Mouse (Mus musculus) hindbrain, postnatal 0 days (tissue): ENCODE measurements around the gene Fbxl14. TPM values are rescaled to one million over a fixed set of nuclear protein-coding genes. Genes with fewer than 3 reads are reported as not detected.

Experiments used
- ATAC-seq: fragments of 200-750 bp; cut with Nextera tagmentation; 2 replicates; pipeline ENCODE4 v1.8.0; 2017; ENCODE audit warnings: mild to moderate bottlenecking, moderate TSS enrichment, moderate library complexity
- DNase-seq: peaks from one replicate; pipeline ENCODE4 v3.0.0-alpha.2; 2015; ENCODE audit warnings: low spot score
- H3K27ac ChIP-seq: fragments of 300-500 bp; sonication (generic); 2 replicates; pipeline ENCODE4 v1.5.1; 2014; ENCODE audit warnings: mild to moderate bottlenecking
- H3K27me3 ChIP-seq: fragments of 300-500 bp; sonication (generic); 2 replicates; pipeline ENCODE4 v1.6.1; 2014; ENCODE audit warnings: low read length, mixed read lengths; ENCODE audit not compliant: insufficient read depth
- H3K36me3 ChIP-seq: fragments of 300-500 bp; sonication (generic); 2 replicates; pipeline ENCODE4 v1.6.1; 2014; ENCODE audit warnings: low read length, mixed read lengths; ENCODE audit not compliant: insufficient read depth
- H3K4me1 ChIP-seq: fragments of 300-500 bp; sonication (generic); 2 replicates; pipeline ENCODE4 v1.6.1; 2014; ENCODE audit warnings: antibody characterized with exemption, low read length, mixed read lengths; ENCODE audit not compliant: insufficient read depth
- H3K4me2 ChIP-seq: fragments of 300-500 bp; sonication (generic); 2 replicates; pipeline ENCODE4 v1.6.1; 2014; ENCODE audit warnings: low read depth, mild to moderate bottlenecking, low read length, moderate library complexity, mixed read lengths
- H3K4me3 ChIP-seq: fragments of 300-500 bp; sonication (generic); 2 replicates; pipeline ENCODE4 v1.5.1; 2014; ENCODE audit warnings: low read length
- H3K9ac ChIP-seq: fragments of 300-500 bp; sonication (generic); replicated peaks from 2 replicates; pipeline ENCODE4 v1.6.1; 2014; ENCODE audit warnings: mild to moderate bottlenecking, low read length, moderate library complexity, mixed read lengths
- H3K9me3 ChIP-seq: fragments of 300-500 bp; sonication (generic); 2 replicates; pipeline ENCODE4 v1.6.1; 2016; ENCODE audit warnings: low read length, mixed read lengths
- CTCF ChIP-seq: IDR thresholded peaks from 2 replicates; pipeline ENCODE4 v1.5.1; 2016; ENCODE audit warnings: antibody characterized with exemption, control low read depth, low read depth
- WGBS: fragments of 180-500 bp; shearing (Covaris S2); extraction: QIAGEN DNeasy Blood & Tissue Kit; methylation state at CpG from one replicate; pipeline ENCODE4 v1.1.7; 2014; 5-methylcytosine and 5-hydroxymethylcytosine counted together
- polyA plus RNA-seq: library from polyadenylated mRNA; unstranded; fragments of >200 nt; fragmentation: Nextera tagmentation; extraction: Ambion mirVana; gene quantifications from 2 replicates; pipeline ENCODE4 v1.2.1, GENCODE M21; 2015
- total RNA-seq: library from RNA; depleted of rRNA; stranded (reverse); fragments of >200 nt; gene quantifications from 2 replicates; pipeline ENCODE4 v1.2.3, GENCODE M21; 2014

Fbxl14 gene
- total and polyA plus RNA-seq, 2 experiments from 2014 or later = 2.0 to 51.6 TPM

DNA sequence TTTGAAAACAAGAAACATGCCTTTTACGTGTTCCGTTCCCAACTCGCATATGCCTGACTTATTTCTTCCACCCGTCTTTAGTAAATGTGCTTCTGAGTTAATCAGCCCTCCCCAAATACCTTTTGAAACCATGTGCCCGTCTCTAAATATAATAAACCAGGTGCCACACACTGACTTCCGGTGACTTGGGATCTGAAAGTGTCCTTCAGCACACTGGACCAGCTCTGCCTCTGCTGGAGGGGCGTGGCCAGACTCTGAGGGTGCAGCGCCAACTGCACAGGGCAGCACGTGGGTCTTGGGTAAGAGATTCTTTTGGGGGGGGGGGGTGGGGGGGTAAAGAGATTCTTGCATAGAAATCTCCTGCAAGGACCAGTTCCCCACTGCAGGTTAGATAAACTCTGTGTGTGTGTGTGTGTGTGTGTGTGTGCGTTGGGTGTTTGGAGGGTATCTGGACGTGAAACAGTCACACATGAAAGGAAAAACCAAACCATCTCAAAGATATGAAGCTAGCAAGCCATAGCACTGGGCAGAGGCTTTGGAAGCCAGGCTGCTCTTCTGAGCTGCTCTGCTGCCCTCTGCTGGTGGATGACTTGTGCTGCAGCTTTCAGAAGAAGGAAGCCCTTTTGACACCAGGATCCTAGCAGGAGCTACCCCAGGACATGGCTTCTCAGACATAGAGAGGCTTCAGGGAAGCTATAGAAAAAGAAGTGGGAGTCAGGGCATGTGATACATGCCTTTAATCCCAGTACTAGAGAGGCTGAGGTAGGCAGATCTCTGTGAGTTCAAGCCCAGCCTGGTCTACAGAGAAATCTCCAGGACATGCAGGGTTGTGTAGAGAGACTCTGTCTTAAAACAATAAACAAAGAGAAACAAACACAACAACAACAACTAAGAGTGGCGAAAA is 35.5 kb upstream of the Fbxl14 start:
- Histone ChIP-seq H3K9ac (no peak overlapping the region), H3K27me3 (no peaks in the 10 kb centered on the region), H3K4me3 (no peak overlapping the region), H3K4me1 (no peaks in the 10 kb centered on the region), H3K36me3 (no peaks in the 10 kb centered on the region), H3K4me2 (peak overlapping the region; percentile 38), H3K9me3 (no peaks in the 10 kb centered on the region), H3K27ac (no peak overlapping the region)
- 45% methylated on average over 12 of the region's 12 CpGs for WGBS
- peak; percentile 81 for ATAC-seq
- DNase-seq = peak; percentile 94
- peak; percentile 97 for TF ChIP-seq CTCF

DNA sequence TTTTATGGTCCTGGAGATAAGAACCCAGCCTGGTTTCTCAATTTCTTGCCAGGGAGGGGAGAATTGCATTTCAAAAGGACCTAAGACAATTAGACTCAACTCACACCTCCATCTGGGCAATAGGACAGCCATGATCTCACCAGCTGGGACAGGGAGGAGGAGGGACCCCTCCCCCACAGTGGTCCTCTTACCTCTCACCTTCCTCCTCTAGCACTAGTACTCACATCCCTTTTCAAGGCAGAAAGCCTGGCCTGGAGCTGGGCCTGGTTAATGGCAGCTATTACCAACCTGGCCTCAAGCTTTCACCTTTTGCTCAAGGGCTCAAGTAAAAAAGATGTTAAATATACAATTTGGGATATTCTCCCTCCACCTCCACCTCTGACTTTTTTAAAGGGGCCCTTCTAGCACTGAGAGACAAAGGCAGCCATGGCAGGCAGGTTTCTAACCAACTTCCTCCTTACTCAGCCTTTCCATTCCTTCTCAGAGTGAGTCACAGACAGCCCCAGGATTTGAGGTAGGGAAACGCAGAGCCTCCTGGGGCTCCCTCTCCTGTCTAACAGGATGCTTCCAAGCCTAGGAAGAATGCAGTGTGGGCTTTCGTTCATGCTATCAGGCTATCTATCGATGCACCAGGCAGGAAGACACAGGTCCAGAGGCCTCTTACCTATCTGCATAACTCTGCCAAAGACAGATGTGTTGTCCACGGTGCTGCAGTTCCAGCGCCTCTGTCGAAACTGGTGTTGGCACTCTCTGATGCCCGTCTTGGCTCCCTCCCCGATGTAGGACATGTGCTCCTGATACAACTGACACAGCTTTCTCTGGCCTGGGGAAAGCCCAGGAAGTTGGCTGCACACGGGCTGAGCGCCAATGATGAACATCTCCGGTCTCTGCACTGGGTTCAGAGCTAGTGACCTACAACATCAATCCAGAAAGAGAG is 33.5 kb upstream of the Fbxl14 start:
- no peak for TF ChIP-seq CTCF
- H3K36me3 ChIP-seq = no peaks in the 10 kb centered on the region
- no peaks in the 10 kb centered on the region for H3K9me3 ChIP-seq
- ATAC-seq (no peak), DNase-seq (no peak)
- H3K27ac ChIP-seq = no peak overlapping the region
- no peak overlapping the region for H3K4me2 ChIP-seq
- H3K27me3 ChIP-seq = no peaks in the 10 kb centered on the region
- no peaks in the 10 kb centered on the region for H3K4me1 ChIP-seq
- WGBS = 66% methylated on average over 11 of the region's 11 CpGs
- no peak overlapping the region for H3K9ac ChIP-seq
- H3K4me3 ChIP-seq = no peak overlapping the region

DNA sequence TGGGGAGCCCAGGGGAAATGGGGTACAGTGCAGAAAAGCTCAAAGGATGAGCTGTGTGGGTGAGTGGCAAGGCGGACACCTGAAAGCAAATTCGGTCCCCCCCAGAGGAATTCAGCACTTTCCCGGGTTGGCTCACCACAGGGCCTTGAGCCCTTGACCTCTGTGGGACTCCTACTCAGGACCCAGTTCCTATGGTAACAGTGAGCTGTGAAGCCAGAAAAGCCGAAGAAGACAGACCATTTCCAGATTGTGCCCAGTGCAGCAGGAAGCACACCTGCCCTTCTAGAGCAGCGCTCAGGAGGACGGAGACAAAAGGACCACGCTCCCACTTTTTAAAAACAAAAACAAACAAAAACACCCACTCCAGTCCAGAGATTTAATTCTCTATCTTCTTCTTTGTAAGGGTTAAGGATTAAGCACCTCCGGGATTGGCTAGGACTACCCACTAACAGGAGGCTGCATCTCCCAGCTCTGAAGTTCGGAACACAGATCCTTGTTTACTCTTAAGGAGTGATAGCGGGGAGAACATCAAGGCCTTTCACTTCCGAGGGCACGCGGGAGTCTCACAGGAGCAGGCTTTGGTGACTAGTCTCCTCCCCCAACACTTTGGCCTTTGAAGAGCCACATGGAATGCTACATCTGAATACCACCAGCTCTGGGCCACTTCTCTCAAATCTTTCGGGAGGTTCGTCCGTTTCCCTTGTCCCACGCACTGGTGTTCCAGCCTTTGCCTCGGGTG is 31.0 kb upstream of the Fbxl14 start:
- ATAC-seq (no peak), DNase-seq (peak; percentile 32)
- H3K27me3 ChIP-seq = no peaks in the 10 kb centered on the region
- peak overlapping the region; percentile 30 for H3K4me3 ChIP-seq
- no peaks in the 10 kb centered on the region for H3K36me3 ChIP-seq
- TF ChIP-seq CTCF = no peak
- WGBS = 10% methylated on average over 18 of the region's 18 CpGs
- no peaks in the 10 kb centered on the region for H3K9me3 ChIP-seq
- 0 out of 2 replicates have a peak overlapping the region, but pooled peaks have one; percentile 17 for H3K9ac ChIP-seq
- H3K27ac ChIP-seq = no peak overlapping the region
- H3K4me1 ChIP-seq = 0 out of 2 replicates have a peak, but pooled peaks cover 6% of the 10 kb centered on the region
- peak overlapping the region; percentile 61 for H3K4me2 ChIP-seq

DNA sequence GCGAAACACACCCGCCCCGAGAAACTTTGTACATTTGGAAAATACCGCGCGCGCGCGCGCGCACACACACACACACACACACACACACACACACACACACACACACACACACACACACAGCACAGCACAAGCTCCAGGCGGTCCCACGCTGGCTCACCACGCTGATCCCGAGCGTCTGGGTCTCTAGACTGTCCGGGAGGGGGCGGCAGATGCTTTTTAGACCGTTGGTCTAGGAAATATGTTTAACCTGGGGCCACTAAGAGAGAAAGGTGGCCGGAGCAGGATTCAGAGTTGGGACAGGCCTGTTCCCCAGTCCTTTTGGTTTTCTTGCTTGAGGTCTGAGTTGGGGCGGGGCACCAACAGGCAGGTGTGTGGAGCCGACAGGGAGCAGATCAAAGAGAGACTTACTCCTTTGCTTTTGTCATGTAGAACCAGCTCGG is 30.4 kb upstream of the Fbxl14 start:
- ATAC-seq (peak; percentile 39; the same call in 1 of the 2 replicates), DNase-seq (peak; percentile 68)
- WGBS = 6% methylated on average over 23 of the region's 23 CpGs
- H3K9me3 ChIP-seq = no peaks in the 10 kb centered on the region
- no peaks in the 10 kb centered on the region for H3K36me3 ChIP-seq
- peak; percentile 63 for TF ChIP-seq CTCF
- no peak overlapping the region for H3K9ac ChIP-seq
- 0 out of 2 replicates have a peak, but pooled peaks cover 6% of the 10 kb centered on the region for H3K4me1 ChIP-seq
- no peaks in the 10 kb centered on the region for H3K27me3 ChIP-seq
- H3K27ac ChIP-seq = no peak overlapping the region
- H3K4me3 ChIP-seq = peak overlapping the region; percentile 30
- H3K4me2 ChIP-seq = peak overlapping the region; percentile 61

DNA sequence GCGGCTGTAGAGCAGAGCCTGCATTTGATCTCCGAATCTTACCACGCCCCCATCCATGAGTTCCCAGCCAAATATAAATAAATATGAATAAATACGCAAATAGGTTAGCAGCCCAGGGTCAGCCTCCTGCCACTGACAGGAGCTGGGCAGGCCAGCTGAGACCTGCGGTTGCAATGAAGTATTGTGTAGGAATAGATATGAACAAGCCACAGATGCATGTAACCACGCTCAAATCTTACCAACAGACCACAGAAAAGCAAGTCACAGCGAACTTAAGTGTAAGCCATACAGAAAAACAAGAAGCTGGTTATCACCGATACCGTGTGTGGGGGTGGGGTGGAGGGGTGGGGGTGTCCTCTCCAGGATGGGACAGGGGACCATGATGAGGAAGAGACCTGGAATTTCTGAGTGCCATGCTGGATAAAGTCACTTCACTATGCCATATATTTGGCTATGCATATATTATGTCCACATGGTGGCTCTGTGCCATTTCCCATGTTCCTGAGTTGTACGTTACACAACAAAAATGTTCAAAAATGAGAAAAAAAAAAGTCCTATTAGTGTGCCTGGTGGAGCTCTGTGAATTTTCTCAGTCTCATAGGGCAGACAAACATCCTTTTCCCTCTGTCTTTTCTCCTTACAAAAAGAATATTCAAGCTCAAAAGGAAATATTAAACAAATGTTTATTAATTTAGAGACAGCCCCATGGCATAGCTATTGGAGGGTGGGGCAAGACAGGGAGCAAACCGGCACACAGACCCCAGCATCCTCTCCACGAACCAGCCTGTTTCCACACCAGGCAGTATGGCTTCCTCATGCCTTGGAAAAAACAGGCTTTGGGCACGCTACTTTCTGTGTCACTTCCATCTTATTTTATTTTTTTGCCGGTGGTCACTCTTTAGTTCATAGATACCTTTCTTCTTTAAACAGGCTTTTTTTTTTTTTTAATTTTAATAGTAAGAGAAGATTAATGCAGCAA is 28.2 kb upstream of the Fbxl14 start:
- Histone ChIP-seq H3K4me1 (0 out of 2 replicates have a peak, but pooled peaks cover 6% of the 10 kb centered on the region), H3K9me3 (no peaks in the 10 kb centered on the region), H3K9ac (no peak overlapping the region), H3K27ac (peak overlapping the region; percentile 82), H3K36me3 (no peaks in the 10 kb centered on the region), H3K27me3 (no peaks in the 10 kb centered on the region), H3K4me2 (peak overlapping the region; percentile 74), H3K4me3 (peak overlapping the region; percentile 39; the same call in 1 of the 2 replicates)
- ATAC-seq (peak; percentile 46; the same call in 1 of the 2 replicates), DNase-seq (peak; percentile 58)
- TF ChIP-seq CTCF = 0 out of 2 replicates have a peak, but pooled peaks have one; percentile 3
- 43% methylated on average over 14 of the region's 14 CpGs for WGBS
